Mouse (Mus musculus) ovary, postnatal 36 days (tissue): ENCODE measurements at regions not wholly inside any gene's neighbourhood (a gene's known extent, or its start where the extent isn't known, plus 50 kb on each side); places are given as distances from the start of the nearest gene placed in this dataset.

Experiments used
- DNase-seq: peaks from one replicate; pipeline ENCODE4 v3.0.0; 2022; ENCODE audit warnings: low spot score, mixed read lengths

- DNase-seq: peak; percentile 71
Measured at GRCm38 (mm10) chr8:23504704-23505103, 1093.5 kb downstream of the Mrps31 start.

DNA sequence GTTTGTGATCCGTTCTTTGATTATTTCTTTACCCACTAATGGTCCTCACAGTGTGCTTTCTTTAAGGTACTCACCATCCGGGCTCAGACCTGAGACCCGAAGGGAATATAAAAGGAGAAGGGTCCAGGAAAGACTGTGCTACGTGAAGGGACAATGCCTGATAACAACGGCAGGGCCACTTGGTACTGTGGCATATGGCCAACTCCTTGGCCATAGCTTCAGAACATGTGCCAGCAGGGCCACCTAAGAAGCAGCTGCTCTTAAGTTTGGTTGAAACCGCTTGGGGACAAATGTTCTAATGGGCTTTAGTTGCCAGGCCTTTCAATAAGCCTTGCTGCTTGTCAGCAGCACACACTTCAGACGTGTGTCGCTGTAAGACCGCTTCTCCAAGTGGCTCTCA is 1094.1 kb downstream of the Mrps31 start:
- no peak for DNase-seq

DNA sequence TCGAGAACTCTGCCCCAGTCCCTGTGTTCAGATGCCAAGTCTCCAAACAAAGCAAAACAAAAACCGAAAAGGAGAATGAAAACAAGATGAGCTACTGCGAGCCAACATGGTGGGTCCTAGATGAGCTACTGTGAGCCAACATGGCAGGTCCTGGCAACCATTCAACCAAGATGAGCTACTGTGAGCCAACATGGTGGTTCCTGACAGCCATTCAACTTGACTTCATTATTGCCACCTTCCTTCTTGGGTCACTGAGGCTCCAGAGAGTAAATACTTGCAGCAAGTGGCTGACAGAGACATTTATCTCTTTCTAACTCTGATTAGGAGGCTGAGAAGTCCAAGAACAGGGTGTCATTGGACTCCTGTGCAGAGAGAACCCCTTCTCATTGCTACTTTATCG is 1094.8 kb downstream of the Mrps31 start:
- DNase-seq: no peak

- DNase-seq: no peak
Measured at GRCm38 (mm10) chr8:23507661-23508060, 1096.5 kb downstream of the Mrps31 start.

GRCm38 (mm10) chr8:23510076-23510475 is 1098.9 kb downstream of the Mrps31 start:
- no peak for DNase-seq

- no peak for DNase-seq
Measured at GRCm38 (mm10) chr8:23510561-23510960, 1099.4 kb downstream of the Mrps31 start.

- no peak for DNase-seq
Measured at GRCm38 (mm10) chr8:23511264-23511663, 1100.1 kb downstream of the Mrps31 start.

DNA sequence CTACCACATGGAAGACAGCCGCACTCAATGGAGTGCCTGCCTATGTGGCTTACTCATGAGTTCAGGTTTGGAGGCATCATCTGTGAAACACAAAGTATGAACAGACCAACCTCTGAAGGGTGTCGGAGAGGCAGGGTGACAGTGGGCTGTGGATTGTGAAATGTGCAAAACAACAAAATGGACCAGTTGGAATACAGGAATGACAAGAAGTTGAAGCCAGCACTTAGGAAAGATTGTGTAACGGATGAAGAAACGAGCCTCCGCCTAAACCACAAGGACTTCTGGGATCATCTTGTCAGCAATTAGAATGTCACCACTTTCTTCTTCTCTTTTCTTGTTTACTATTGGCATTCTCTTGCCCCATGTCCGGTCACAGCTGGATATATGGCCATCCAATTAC is 1100.6 kb downstream of the Mrps31 start:
- no peak for DNase-seq

- DNase-seq: no peak
Measured at GRCm38 (mm10) chr8:23516469-23516868, 1105.3 kb downstream of the Mrps31 start.

- peak; percentile 47 for DNase-seq
Measured at GRCm38 (mm10) chr8:23531551-23532142, 1120.5 kb downstream of the Mrps31 start.

- no peak for DNase-seq
Measured at GRCm38 (mm10) chr8:23537681-23538359, 1126.7 kb downstream of the Mrps31 start.

DNA sequence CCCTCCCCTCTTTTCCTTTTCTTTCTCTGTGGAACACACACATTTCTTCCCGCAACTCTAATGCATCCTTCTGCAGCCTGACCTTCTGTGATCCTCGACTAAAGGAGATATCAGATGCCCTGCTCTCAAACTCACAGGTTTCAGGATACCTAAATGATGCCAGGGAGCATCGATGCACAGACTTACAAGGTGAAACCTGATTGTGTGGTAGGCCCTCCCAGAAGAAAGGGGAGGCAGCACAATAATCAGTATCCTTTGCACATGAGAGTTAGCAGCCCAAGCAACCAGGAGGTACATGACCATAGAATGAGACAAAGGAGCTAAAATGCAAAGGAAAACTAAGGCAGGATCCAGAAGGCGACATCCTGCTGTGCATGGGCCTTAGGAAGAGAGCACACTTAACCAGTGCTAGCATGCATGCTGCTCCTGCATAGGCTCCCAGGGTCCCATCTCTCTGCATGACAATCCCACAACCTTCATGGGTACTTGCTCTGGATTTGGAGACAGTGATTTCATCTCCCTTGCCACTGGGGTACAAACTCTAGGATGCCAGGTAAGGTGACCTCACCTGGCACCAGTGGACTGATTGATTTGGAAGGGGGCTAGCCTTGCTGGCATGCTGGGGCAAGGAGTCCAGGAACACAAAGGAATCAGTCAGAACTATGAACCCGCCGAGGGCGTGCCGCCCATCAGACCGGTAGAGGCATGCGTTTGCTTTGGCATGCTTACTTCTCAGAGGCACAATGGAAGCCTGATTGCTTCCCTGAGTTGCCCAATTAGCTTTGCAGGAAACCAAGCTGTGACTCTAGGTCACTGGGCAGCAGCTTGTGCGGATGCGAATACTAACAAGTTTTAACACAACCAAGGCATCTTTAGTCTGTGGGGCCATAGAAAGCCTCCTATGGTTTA is 1142.7 kb downstream of the Mrps31 start:
- DNase-seq: no peak

GRCm38 (mm10) chr8:23560836-23561235 is 1149.7 kb downstream of the Mrps31 start:
- no peak for DNase-seq

- DNase-seq: no peak
Measured at GRCm38 (mm10) chr8:23561683-23562385, 1150.7 kb downstream of the Mrps31 start.

- no peak for DNase-seq
Measured at GRCm38 (mm10) chr8:23562504-23562903, 1151.3 kb downstream of the Mrps31 start.

DNA sequence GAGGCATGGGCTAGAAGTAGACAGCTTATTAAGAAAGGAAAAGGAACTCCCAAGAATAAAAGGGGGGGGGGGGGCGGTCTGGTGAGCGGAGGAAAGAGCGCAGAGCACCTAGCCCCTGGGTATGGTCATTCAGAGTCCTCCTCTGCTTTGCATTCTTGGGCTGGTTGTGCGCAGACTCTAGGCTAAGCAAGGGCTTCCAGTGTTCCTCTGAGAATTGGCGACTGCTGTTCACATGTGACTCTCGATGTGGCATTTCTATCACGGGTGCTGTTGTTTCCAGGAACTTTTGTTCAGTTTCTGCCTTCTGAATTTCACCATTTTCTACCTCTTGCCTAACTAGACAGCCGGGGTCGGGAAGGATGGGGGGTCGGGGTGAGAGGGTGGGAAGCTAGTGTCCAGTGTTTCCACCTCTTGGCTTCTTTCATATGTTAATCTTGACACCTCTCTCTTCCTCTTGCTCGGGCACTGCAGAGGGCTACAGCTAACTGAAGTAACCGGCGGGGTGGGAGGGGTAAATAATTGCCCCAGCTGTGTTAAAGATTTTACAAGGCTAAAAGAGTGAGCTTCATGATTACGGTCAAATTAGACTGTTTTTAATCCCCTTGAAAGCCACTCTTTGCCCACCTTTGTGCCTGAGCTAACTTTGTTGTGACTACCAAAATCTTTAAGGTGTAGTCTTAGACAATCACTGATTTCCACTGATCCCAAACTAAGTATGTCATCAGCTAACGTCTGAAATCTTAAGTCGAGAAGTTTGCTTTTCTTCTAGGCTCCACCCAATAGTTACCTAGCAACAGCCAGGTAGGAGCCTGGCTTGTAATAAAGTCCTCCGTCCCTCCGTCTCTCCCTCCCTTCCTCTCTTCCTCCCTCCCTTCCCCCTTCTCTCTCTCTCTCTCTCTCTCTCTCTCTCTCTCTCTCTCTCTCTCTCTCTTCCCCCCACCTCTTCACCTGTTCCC is 1152.2 kb downstream of the Mrps31 start:
- no peak for DNase-seq

DNA sequence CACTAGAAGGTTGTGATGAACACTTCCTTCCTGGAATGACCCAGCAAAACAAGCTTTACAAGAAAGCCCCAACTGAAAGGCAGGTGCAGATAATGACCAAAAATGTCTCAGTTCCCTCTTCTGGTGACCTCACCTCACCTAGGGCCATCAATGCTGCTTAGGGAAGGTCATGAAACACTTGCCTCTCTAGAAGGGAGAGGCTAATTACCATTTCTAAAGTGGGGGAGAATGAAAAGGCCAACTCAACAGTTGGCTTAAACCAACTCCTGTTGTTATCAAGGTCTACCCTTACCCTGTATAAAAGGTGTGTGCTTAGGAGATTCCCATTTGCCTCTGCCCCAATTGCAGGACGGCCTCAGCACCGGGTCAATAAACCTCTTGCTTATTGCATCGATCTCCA is 1156.7 kb downstream of the Mrps31 start:
- no peak for DNase-seq

GRCm38 (mm10) chr8:23571338-23571737 is 1154.3 kb downstream of the Adam3 start:
- no peak for DNase-seq

DNA sequence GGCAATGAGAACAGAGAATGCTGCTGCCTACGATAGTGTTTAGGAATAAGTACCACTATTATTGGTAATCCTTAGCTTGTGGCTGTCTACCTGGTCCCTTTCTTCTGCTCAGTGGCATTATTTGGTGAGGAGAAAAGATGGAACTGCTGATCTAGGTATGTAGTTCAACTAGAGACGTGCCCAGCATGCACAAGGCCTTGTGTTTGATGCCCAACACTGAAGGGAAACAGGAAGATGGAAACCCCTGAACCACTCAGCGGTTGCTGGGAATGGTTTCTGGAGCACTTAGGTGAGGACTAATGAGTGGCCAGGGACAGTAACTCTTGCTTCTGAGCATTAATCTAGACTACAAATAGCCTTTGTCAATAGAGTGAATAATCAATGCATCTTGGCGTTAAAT is 1145.5 kb downstream of the Adam3 start:
- no peak for DNase-seq

DNA sequence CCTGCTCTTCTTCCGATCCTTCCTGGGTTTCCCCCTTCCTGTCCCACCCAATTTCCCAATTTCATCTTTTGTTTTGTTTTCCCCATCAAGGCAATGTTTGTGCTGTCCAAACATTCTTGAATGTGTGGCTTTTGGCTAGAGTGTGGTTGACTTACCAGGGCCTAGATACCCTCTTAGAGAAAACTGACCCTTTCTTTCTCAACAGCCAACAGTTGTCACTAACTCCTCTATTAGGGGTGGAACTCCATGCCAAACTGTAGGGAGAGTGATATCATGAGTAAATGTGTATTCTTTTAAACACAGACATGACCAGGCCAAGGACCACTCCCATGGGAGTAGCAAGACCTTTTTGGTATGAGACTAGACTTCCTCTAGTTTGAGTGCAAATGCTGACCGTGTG is 1145.0 kb downstream of the Adam3 start:
- DNase-seq: no peak
